Mouse (Mus musculus): ENCODE data around the gene Mlkl.
"Not testable (repeated sequence)": the region's sequence is repeated elsewhere in the genome, so short reads cannot be mapped to it uniquely, and the experiment has no call there.

DNA sequence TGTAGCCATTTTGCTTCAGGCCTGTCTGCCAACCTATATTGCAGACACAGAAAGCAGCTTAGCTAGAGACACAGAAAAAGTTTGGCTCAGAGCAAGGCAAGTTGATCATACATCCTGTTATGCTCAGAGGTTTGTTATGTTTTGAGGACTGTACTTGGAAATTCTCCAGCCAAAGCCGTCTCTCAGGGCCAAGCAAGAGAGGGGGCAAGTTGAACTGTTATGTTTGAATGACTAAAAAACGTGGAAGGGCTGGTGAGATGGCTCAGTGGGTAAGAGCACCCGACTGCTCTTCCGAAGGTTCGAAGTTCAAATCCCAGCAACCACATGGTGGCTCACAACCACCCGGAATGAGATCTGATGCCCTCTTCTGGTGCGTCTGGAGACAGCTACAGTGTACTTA is 71.8 kb downstream of the Mlkl start:
- TF ChIP-seq CTCF (IDR thresholded peaks at IDR 0.05 in 2 of 3, conservative IDR thresholded peaks at IDR 0.05 in 1 of 3; ENCODE audit: control insufficient read depth in 1 of 3, insufficient read depth in 1 of 3, low read depth in 2 of 3, low read length in 3 of 3, poor library complexity in 1 of 3, severe bottlenecking in 1 of 3); TCF12 (IDR thresholded peaks at IDR 0.05; ENCODE audit: low read depth, low read length); MAZ (IDR thresholded peaks at IDR 0.05; ENCODE audit: low read depth, low read length); ELF1 (IDR thresholded peaks at IDR 0.05; ENCODE audit: low read depth, low read length); ZC3H11A (IDR thresholded peaks at IDR 0.05; ENCODE audit: low read depth, low read length): not testable (repeated sequence)

Data from MEL (cell line).